Mouse (Mus musculus) CH12.LX (cell line): ENCODE data around the gene Oosp2. TPM values are rescaled to one million over a fixed set of nuclear protein-coding genes. Genes with fewer than 3 reads are reported as not detected.

Experiments used
- DNase-seq: peaks from one replicate; pipeline ENCODE4 v3.0.0-alpha.2; 2013; ENCODE audit errors: extremely low read depth
- H3K27ac ChIP-seq: 2 replicates; pipeline ENCODE4 v1.5.1; 2012; ENCODE audit warnings: low read depth, mild to moderate bottlenecking, control low read depth, moderate library complexity; ENCODE audit not compliant: insufficient read depth
- H3K27me3 ChIP-seq: replicated peaks from 2 replicates; pipeline ENCODE3; 2012; ENCODE audit warnings: inconsistent platforms
- H3K36me3 ChIP-seq, 2 experiments: replicated peaks in 1 of 2; 2 replicates each; pipeline versions ENCODE3 to v1.6.1; 2012; ENCODE audit warnings: inconsistent platforms in 1 of 2, low read length in 1 of 2, mild to moderate bottlenecking in 1 of 2, mixed read lengths in 1 of 2, moderate library complexity in 1 of 2; ENCODE audit not compliant: control insufficient read depth in 1 of 2, insufficient read depth in 1 of 2
- H3K4me1 ChIP-seq, 2 experiments: 2 replicates each; pipeline ENCODE4 v1.6.1; 2012; ENCODE audit warnings: inconsistent platforms in 1 of 2, moderate library complexity in 1 of 2; ENCODE audit not compliant: insufficient read depth in 2 of 2, control insufficient read depth in 1 of 2
- H3K4me2 ChIP-seq: 2 replicates; pipeline ENCODE4 v1.6.1; 2012; ENCODE audit warnings: low read depth, mild to moderate bottlenecking, control low read depth; ENCODE audit not compliant: poor library complexity, insufficient read depth, severe bottlenecking
- H3K4me3 ChIP-seq, 3 experiments: fragments of 150-350 bp in 1 of 3; sonication (generic) in 1 of 3; replicated peaks in 1 of 3; 2 replicates each; pipeline versions ENCODE3 to v1.5.1; 2011 to 2012; ENCODE audit warnings: low read depth in 2 of 3, low read length in 2 of 3, mild to moderate bottlenecking in 2 of 3, moderate library complexity in 2 of 3, control low read depth in 1 of 3, improper control_type of control experiment in 1 of 3, inconsistent platforms in 1 of 3, mixed read lengths in 1 of 3; ENCODE audit not compliant: poor library complexity in 1 of 3
- H3K79me2 ChIP-seq: replicated peaks from 2 replicates; pipeline ENCODE4 v1.6.1; 2012; ENCODE audit warnings: mild to moderate bottlenecking, moderate library complexity; ENCODE audit not compliant: control insufficient read depth, poor library complexity, insufficient read depth, severe bottlenecking; ENCODE audit errors: extremely low read depth
- H3K9ac ChIP-seq: 2 replicates; pipeline ENCODE4 v1.6.1; 2012; ENCODE audit warnings: low read depth, mild to moderate bottlenecking, control low read depth, moderate library complexity; ENCODE audit not compliant: insufficient read depth
- H3K9me3 ChIP-seq: replicated peaks from 2 replicates; pipeline ENCODE3; 2012; ENCODE audit warnings: low read length, inconsistent platforms, mixed read lengths
- BHLHE40 ChIP-seq: IDR thresholded peaks from 2 replicates; pipeline ENCODE4 v1.6.1; 2011; ENCODE audit warnings: mild to moderate bottlenecking, low read depth, low read length, improper control_type of control experiment
- CTCF ChIP-seq, 2 experiments: IDR thresholded peaks in 1 of 2; conservative IDR thresholded peaks in 1 of 2; 2 replicates each; pipeline ENCODE4 v1.5.1; 2011 to 2012; ENCODE audit warnings: low read depth in 2 of 2, low read length in 2 of 2, improper control_type of control experiment in 1 of 2, inconsistent platforms in 1 of 2, mild to moderate bottlenecking in 1 of 2, moderate library complexity in 1 of 2
- E2F4 ChIP-seq: IDR thresholded peaks from 2 replicates; pipeline ENCODE4 v1.6.1; 2011; ENCODE audit warnings: low read depth, low read length, improper control_type of control experiment; ENCODE audit not compliant: insufficient replicate concordance
- ELF1 ChIP-seq: IDR thresholded peaks from 2 replicates; pipeline ENCODE4 v1.6.1; 2014; ENCODE audit warnings: low read depth, mild to moderate bottlenecking, inconsistent platforms, low read length, improper control_type of control experiment
- EP300 ChIP-seq: IDR thresholded peaks from 2 replicates; pipeline ENCODE4 v1.6.1; 2011; ENCODE audit warnings: low read length, improper control_type of control experiment
- ETS1 ChIP-seq: conservative IDR thresholded peaks from 2 replicates; pipeline ENCODE4 v1.6.1; 2012; ENCODE audit warnings: low read depth, mild to moderate bottlenecking, inconsistent platforms, low read length, improper control_type of control experiment, moderate library complexity
- GABPA ChIP-seq: IDR thresholded peaks from 2 replicates; pipeline ENCODE4 v1.6.1; 2012; ENCODE audit warnings: low read depth, low read length, improper control_type of control experiment, inconsistent platforms; ENCODE audit not compliant: insufficient replicate concordance
- HCFC1 ChIP-seq: IDR thresholded peaks from 2 replicates; pipeline ENCODE4 v1.6.1; 2012; ENCODE audit warnings: low read depth, mild to moderate bottlenecking, inconsistent platforms, low read length, improper control_type of control experiment
- IRF4 ChIP-seq: IDR thresholded peaks from 2 replicates; pipeline ENCODE4 v1.6.1; 2014; ENCODE audit warnings: low read depth, mild to moderate bottlenecking, inconsistent platforms, low read length, improper control_type of control experiment
- JUN ChIP-seq: IDR thresholded peaks from 2 replicates; pipeline ENCODE4 v1.6.1; 2011; ENCODE audit warnings: low read depth, mild to moderate bottlenecking, low read length, improper control_type of control experiment, moderate library complexity; ENCODE audit not compliant: insufficient read depth
- JUND ChIP-seq: conservative IDR thresholded peaks from 2 replicates; pipeline ENCODE4 v1.6.1; 2011; ENCODE audit warnings: low read depth, low read length, improper control_type of control experiment
- MAFK ChIP-seq: IDR thresholded peaks from 2 replicates; pipeline ENCODE4 v1.6.1; 2011; ENCODE audit warnings: low read length, improper control_type of control experiment; ENCODE audit not compliant: insufficient replicate concordance
- MAX ChIP-seq: IDR thresholded peaks from 2 replicates; pipeline ENCODE4 v1.6.1; 2011; ENCODE audit warnings: low read length, improper control_type of control experiment
- MXI1 ChIP-seq: IDR thresholded peaks from 2 replicates; pipeline ENCODE4 v1.6.1; 2011; ENCODE audit warnings: mild to moderate bottlenecking, low read depth, low read length, improper control_type of control experiment
- NELFE ChIP-seq: IDR thresholded peaks from 2 replicates; pipeline ENCODE4 v1.6.1; 2011; ENCODE audit warnings: low read depth, low read length, improper control_type of control experiment
- NRF1 ChIP-seq: IDR thresholded peaks from 2 replicates; pipeline ENCODE4 v1.6.1; 2014; ENCODE audit warnings: low read depth, mild to moderate bottlenecking, inconsistent platforms, low read length, improper control_type of control experiment, moderate library complexity
- PAX5 ChIP-seq: IDR thresholded peaks from 2 replicates; pipeline ENCODE4 v1.6.1; 2012; ENCODE audit warnings: low read length, inconsistent platforms, mixed read lengths
- POLR2A ChIP-seq: IDR thresholded peaks from 2 replicates; pipeline ENCODE4 v1.6.1; 2011; ENCODE audit warnings: low read depth, mild to moderate bottlenecking, improper control_type of control experiment, low read length
- POLR2AphosphoS2 ChIP-seq: IDR thresholded peaks from 2 replicates; pipeline ENCODE4 v1.6.1; 2011; ENCODE audit warnings: low read depth, low read length, improper control_type of control experiment
- RCOR1 ChIP-seq: conservative IDR thresholded peaks from 2 replicates; pipeline ENCODE4 v1.6.1; 2012; ENCODE audit warnings: low read depth, mild to moderate bottlenecking, inconsistent platforms, low read length, improper control_type of control experiment
- SMC3 ChIP-seq: IDR thresholded peaks from 2 replicates; pipeline ENCODE4 v1.6.1; 2011; ENCODE audit warnings: low read depth, low read length, improper control_type of control experiment
- TBP ChIP-seq: conservative IDR thresholded peaks from 2 replicates; pipeline ENCODE4 v1.6.1; 2011; ENCODE audit warnings: low read depth, low read length, improper control_type of control experiment
- TCF12 ChIP-seq: IDR thresholded peaks from 2 replicates; pipeline ENCODE4 v1.6.1; 2014; ENCODE audit warnings: low read depth, mild to moderate bottlenecking, inconsistent platforms, low read length, improper control_type of control experiment
- ZKSCAN1 ChIP-seq: IDR thresholded peaks from 2 replicates; pipeline ENCODE4 v1.6.1; 2012; ENCODE audit warnings: low read depth, inconsistent platforms, low read length, improper control_type of control experiment, borderline replicate concordance
- dilution Hi-C: fragments of 300-500 bp; cut with MboI; formaldehyde crosslinking; loops from 2 replicates; pipeline ENCODE4 v1.14.3; 2020; ENCODE audit warnings: low sequenced_read_pairs; ENCODE audit not compliant: extremely low pct_unique_long_range_greater_than_20kb, extremely low pct_ligation_motif_present
- in situ Hi-C: fragments of 300-500 bp; cut with MboI; formaldehyde crosslinking; loops from 3 replicates; pipeline ENCODE4 v1.14.3; 2019; ENCODE audit warnings: low sequenced_read_pairs, low pct_ligation_motif_present, low pct_unique_long_range_greater_than_20kb, mixed read lengths
- polyA plus RNA-seq: library from polyadenylated mRNA; unstranded; fragments of >175 nt; gene quantifications from 2 replicates; pipeline ENCODE4 v1.2.1, GENCODE M21; 2012; ENCODE audit warnings: low read depth; ENCODE audit not compliant: insufficient read length
- total RNA-seq, 2 experiments: library from RNA; depleted of rRNA; stranded (reverse); fragments of 300-350 nt in 1 of 2; fragments of >200 nt in 1 of 2; gene quantifications; 2 replicates each; pipeline ENCODE4 v1.2.3; 2012 to 2014

Oosp2 gene
- total and polyA plus RNA-seq, 3 experiments: 2.6 to 8.1 (median 5.2) TPM

- TF ChIP-seq POLR2AphosphoS2 (no peak), RCOR1 (no peak), POLR2A (no peak), ETS1 (no peak), IRF4 (no peak), HCFC1 (no peak), MAX (no peak), CTCF (conservative IDR thresholded peaks at IDR 0.05 in 1 of 2, IDR thresholded peaks at IDR 0.05 in 1 of 2; ENCODE audit: low read depth in 2 of 2, low read length in 2 of 2) (no peak), MXI1 (no peak), TCF12 (no peak)
- in situ Hi-C loops: no loop called here
These were observed 14.2 kb downstream of the Oosp2 start for GRCm38 (mm10) chr19:11646166-11646565.

DNA sequence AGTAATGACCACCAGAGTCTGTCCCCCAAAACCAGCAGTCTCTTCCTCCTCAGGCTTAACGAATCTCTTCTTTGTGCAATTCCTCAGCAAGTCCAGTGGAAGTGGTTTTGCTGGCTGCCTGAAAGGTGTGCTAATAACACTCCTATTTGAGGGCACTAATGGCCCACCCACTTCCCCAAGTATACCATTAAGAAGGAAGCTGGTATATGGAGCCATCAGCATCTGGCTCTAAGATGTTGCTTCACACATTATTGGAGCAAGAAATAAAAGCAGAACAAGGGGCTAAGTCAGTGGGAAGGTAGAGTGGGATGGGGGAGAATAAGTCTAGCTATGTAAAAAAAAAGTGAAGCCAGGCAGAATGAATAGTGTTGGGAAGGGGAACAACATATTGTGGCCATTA lies 19.6 kb downstream of the Oosp2 start, which contains the start of gene Ms4a3:
TSS of gene Ms4a3 (minus strand) at position 120 of the 400 bp plus-strand sequence.
- no peak for DNase-seq
- Histone ChIP-seq H3K9ac (no peak within 1 kb of the TSS), H3K36me3 (peaks cover 0 to 6% of the 10 kb centered on the region in 2 experiments), H3K27me3 (no peaks in the 10 kb centered on the region), H3K9me3 (no peaks in the 10 kb centered on the region), H3K27ac (no peak within 1 kb of the TSS)
- dilution Hi-C loops: no loop called here
- TF ChIP-seq RCOR1: no peak
- TF ChIP-seq IRF4: no peak
- TF ChIP-seq, all 38 proteins: peak for 0
- in situ Hi-C loops: no loop called here
- no peaks in the 10 kb centered on the region for H3K4me1 ChIP-seq
- no peaks in the 10 kb centered on the region for H3K79me2 ChIP-seq
- no peak within 1 kb of the TSS for H3K4me2 ChIP-seq
- H3K4me3 ChIP-seq: no peak within 1 kb of the TSS

More at GRCm38 (mm10) chr19:11646166-11646565, 14.2 kb downstream of the Oosp2 start:
- Histone ChIP-seq H3K9me3 (no peaks in the 10 kb centered on the region), H3K4me1 (peaks cover 0 to 2% of the 10 kb centered on the region in 2 experiments; a peak in 1 of 4 replicates), H3K4me2 (no peak overlapping the region), H3K27me3 (no peaks in the 10 kb centered on the region), H3K4me3 (no peak overlapping the region), H3K27ac (no peak overlapping the region), H3K36me3 (peaks cover 0 to 15% of the 10 kb centered on the region in 2 experiments), H3K9ac (no peak overlapping the region), H3K79me2 (no peaks in the 10 kb centered on the region)
- dilution Hi-C loops: no loop called here
- DNase-seq: no peak

GRCm38 (mm10) chr19:11639038-11639437 lies 21.3 kb downstream of the Oosp2 start:
- H3K36me3 ChIP-seq: no peaks in the 10 kb centered on the region
- no peak overlapping the region for H3K9ac ChIP-seq
- H3K79me2 ChIP-seq: no peaks in the 10 kb centered on the region
- in situ Hi-C loops: no loop called here
- no peak for DNase-seq
- H3K27me3 ChIP-seq: no peaks in the 10 kb centered on the region
- H3K4me1 ChIP-seq: no peaks in the 10 kb centered on the region
- no peak overlapping the region for H3K4me3 ChIP-seq
- TF ChIP-seq JUND: no peak
- no peak for TF ChIP-seq MAFK
- no peak for TF ChIP-seq BHLHE40
- TF ChIP-seq E2F4: no peak
- no peak for TF ChIP-seq PAX5
- no peak for TF ChIP-seq NELFE
- TF ChIP-seq POLR2A: no peak
- TF ChIP-seq EP300: no peak
- no peak for TF ChIP-seq ZKSCAN1
- TF ChIP-seq POLR2AphosphoS2: no peak
- TF ChIP-seq NRF1: no peak
- no peak for TF ChIP-seq TBP
- TF ChIP-seq MXI1: no peak
- no peak for TF ChIP-seq CTCF (conservative IDR thresholded peaks at IDR 0.05 in 1 of 2, IDR thresholded peaks at IDR 0.05 in 1 of 2; ENCODE audit: low read depth in 2 of 2, low read length in 2 of 2)
- TF ChIP-seq GABPA: no peak
- no peak for TF ChIP-seq ELF1
- no peak for TF ChIP-seq SMC3
- no peak for TF ChIP-seq JUN
- TF ChIP-seq, all 38 proteins: peak for 0
- Histone ChIP-seq H3K9me3 (no peaks in the 10 kb centered on the region), H3K27ac (no peak overlapping the region), H3K4me2 (no peak overlapping the region)
- dilution Hi-C loops: no loop called here
